Mouse (Mus musculus) neural tube, embryonic 10.5 days (tissue): ENCODE measurements around the gene Amigo3.
"Not testable (repeated sequence)": the region's sequence is repeated elsewhere in the genome, so short reads cannot be mapped to it uniquely, and the experiment has no call there.

Experiments used
- DNase-seq: peaks from one replicate; pipeline ENCODE4 v3.0.0-alpha.2; 2017; ENCODE audit warnings: low spot score; ENCODE audit errors: extremely low spot score

Amigo3 gene

GRCm38 (mm10) chr9:108052885-108053664 is at the start of gene Amigo3:
Gene Amigo3, plus strand, starts transcription at chr9:108053159.
- peak; percentile 93 for DNase-seq

- no peak for DNase-seq
Measured at GRCm38 (mm10) chr9:108003531-108003890, 49.4 kb upstream of the Amigo3 start.

DNA sequence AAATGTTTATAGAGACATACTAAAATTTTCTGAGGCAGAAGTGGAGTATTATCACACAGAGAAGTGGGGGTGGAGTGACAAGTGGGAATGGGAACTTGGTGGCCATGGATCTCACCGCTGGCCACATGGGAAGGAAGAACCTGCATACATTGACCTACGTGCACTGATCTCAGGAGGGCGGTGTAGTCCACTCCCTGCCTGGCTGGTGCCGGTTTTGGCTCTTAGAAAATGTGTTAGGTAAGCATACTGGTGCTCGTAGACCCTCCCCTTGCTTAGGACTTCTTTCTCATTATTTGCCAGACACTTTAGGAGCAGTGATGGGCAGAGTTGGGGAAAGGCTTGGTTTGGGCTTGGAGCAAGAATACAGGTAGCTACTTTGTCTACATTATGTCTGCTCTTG is 44.9 kb upstream of the Amigo3 start:
- DNase-seq, result no peak

GRCm38 (mm10) chr9:108010385-108010784 is 42.6 kb upstream of the Amigo3 start:
- DNase-seq, result no peak

GRCm38 (mm10) chr9:108013577-108013976 is 39.4 kb upstream of the Amigo3 start:
- not testable (repeated sequence) for DNase-seq

DNA sequence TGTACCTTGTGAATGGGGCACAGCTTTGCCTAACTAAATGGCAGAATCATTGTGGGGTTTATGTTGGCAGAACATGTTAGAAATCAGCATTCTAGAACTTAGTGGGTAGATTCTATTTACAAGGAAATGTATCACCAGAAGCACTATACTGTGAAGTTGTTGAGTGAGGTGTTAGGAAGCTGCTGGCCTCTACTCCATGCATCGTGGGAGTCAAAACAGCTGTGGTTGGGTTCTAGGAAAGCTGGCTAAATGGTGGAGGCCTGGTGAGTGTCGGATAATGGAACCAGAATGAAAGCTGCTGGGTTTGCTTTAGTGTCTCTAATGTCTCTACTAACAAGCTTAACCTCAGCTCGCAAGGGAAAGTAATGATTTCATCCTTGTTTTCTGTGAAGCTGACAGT is 35.8 kb upstream of the Amigo3 start:
- DNase-seq, result no peak

DNA sequence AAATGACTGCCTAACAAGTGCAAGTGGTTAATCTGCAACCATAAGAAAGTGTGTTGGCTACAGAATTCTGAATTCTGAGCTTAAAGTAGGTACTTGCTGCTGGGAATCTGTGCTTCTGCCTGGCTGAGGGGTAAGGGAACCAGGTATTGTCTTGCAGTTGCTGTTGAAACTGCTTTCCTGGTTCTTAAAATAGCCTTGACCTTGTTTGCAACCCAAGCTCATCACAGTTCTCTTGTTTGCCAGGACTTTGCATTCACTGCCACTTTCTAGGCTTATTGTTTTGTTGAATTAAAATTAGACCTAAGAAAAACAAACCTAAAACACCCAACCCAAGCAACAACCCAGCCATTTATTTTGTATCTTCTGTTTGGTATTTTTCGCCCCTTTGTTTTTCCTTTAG is 32.2 kb upstream of the Amigo3 start:
- no peak for DNase-seq

- no peak for DNase-seq
Measured at GRCm38 (mm10) chr9:108023216-108023615, 29.7 kb upstream of the Amigo3 start.

GRCm38 (mm10) chr9:108026584-108026983 is 26.4 kb upstream of the Amigo3 start:
- DNase-seq, result no peak

DNA sequence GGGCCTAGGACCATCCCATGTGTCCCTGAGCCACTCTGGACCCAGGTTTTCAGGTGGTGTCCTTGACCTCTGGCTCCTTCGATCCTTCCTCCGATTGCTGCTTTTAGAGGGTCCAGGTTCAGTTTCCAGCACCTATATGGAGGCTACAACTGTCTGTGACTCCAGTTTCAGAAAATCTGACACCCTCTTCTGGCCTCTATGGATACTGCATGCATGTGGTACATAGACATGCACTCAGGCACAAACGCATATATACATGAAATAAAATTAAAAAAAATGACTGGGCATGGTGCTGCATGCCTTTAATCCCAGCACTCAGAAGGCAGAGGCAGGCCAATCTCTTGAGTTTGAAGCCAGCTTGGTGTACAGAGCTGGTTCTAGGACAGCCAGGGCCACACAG is 25.1 kb upstream of the Amigo3 start:
- no peak for DNase-seq

DNA sequence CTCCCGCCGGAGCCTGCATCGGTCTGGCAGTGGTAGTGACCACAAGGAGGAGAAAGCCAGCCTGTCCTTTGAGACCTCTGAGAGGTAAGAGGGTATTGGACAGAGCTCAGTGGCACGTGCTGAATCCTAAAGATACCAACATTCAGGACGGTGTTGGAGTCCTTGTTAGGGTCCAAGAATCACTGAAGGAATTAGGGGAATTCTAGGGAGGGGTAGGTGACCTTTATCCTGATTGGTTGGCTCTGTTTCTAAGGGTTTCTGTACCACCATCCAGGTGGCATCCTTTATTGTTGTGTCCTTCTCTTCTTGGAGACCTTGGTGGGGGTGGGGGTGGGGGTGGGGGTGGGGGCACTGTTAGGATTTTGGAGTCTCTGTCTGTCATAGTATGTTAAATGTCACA is 20.8 kb upstream of the Amigo3 start:
- DNase-seq, result no peak

- DNase-seq, result no peak
Measured at GRCm38 (mm10) chr9:108035331-108036156, 17.4 kb upstream of the Amigo3 start.

DNA sequence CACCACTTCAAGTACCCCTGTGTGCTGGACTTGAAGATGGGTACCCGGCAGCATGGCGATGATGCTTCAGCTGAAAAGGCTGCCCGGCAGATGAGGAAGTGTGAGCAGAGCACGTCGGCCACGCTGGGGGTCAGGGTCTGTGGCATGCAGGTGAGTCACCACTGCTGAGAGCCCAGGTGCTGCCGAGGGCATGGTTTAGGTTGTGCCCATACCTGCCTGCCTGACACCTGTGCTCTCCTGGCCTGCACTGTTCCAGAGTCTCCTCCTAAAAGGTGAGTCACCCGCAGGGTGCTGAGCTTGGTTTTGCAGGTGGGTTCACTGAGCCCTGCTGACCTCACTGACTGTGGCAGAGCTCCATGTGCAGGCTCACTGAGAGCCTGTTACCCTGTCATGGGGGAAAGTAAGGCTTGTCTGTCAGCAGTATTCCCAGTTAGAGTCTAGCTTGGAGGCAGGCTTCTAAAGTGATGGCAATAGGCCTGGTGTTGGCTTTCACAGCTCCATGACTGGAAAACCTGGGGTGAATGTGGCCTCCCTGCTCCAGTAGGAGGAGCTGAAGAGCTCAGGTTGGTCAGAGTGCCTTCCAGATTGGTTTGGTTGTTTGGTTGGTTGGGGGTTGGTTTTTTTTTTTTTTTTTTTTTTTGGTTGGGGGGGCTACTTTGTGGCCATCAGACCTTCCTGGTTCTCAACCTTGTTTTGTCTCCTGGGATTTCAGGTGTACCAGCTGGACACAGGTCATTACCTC is 8.0 kb upstream of the Amigo3 start:
- DNase-seq, result no peak

DNA sequence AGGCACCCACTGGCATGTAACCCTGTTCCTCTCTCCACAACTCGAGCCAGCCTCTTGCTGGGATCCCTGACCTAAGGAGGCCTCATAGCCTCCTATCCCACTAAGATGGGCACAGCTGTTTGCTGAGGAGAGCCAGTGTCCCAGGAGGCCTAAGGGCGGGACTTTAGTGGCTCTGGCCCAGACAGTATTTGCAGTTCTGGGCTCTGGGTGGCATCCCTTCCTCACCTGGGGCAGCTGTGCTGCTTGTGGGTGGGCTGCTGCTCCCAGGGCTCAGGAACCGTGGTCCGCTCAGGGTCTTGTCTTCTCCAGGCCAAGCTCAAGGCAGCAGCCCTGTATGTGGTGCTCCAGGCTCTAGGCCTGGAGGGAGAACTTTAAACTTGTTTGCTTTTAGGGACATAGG is 6.4 kb upstream of the Amigo3 start:
- DNase-seq, result no peak

DNA sequence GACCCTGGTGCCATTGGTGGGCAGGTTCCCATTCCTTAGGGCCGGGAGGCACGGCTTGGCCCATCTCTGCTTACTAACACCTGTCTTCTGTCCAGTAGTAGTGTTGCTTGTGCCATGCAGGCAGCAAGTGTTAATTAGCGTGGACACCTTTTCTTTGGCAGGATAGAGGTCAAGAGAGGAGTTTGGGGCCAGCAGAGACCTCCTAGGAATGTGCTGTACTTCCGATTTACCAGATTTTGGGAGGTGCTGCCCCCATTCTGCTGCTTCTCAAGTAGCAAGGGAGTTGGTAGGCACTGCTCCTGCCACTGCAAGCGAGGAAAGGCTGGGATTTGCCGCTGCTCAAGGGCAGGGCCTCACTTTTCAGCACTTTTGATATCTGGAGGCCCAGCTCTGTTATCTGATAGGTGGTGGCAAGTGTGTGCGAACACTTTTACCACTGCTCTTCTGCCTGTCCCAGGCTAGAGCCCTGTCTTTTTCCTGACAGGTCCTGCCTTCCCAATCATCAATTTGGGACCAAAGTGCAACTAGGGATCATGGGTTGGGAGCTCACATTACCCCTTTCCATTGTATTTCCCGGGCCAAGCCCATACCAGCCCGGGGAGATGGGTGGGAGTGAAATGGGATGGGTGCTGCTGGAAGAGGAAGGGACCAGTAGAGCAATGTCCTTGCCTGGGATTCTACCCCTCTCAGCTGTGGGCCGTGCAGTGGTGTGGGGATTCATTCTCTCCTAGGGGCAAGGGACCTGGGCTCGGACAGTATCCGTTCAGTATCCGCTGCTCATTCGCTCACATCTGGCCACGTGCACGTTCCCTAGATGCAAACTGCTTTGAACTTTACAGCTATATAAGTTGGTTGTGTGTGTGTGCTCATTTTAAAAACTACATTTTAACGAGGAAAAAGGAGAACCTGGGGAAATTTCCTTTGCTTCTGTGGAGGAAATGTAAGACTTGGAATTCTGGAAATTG is 5.1 kb upstream of the Amigo3 start:
- no peak for DNase-seq

- no peak for DNase-seq
Measured at GRCm38 (mm10) chr9:108048566-108048955, 4.4 kb upstream of the Amigo3 start.

DNA sequence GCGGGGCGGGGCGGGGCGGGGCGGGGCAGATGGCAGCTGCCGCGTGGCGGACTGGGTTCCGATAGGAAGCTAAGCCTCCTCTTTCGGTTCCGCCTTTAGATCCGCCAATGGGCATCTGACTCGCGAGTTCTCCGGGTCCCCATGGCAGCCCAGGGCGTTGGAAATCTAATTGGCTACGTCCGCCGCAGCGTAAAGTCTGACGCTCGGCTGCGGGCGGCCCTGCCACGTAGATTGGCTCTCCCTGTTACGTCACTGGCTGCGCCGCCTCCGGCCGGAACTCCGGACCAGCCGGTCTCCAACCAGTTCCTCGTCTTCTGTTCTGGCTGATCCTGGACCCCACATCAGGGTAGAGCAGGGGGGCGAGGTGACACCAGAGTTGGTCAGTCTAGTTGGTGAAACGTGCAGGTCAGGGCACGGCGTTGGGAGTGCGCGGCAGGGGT is 3.9 kb upstream of the Amigo3 start, which contains the start of gene Gmppb:
Gene Gmppb, plus strand, starts transcription at position 227 of the 440 bp plus-strand sequence.
- peak; percentile 91 for DNase-seq

DNA sequence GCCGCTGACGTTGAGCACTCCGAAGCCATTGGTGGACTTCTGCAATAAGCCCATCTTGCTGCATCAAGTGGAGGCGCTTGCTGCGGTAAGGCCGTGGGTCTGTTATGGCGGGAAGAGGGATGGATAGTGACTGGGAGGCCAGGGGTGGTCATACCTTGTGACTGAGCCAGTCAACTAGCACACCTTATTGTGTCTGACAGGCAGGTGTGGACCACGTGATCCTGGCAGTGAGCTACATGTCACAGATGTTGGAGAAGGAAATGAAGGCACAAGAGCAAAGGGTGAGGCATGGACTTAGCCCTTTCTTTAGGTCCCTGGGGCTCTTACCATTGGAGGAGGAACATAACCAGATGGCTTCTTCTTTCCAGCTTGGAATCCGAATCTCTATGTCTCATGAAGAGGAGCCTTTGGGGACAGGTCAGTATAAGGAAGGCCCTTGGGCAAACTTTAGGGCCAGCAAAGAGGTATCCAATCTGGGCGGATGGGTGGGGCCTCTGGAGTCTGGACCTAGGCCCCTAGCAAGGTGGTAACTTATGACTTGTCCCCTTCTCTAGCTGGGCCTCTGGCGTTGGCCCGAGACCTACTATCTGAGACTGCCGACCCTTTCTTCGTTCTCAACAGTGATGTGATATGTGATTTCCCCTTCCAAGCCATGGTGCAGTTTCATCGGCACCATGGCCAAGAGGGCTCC is 3.3 kb upstream of the Amigo3 start:
- DNase-seq, result no peak

DNA sequence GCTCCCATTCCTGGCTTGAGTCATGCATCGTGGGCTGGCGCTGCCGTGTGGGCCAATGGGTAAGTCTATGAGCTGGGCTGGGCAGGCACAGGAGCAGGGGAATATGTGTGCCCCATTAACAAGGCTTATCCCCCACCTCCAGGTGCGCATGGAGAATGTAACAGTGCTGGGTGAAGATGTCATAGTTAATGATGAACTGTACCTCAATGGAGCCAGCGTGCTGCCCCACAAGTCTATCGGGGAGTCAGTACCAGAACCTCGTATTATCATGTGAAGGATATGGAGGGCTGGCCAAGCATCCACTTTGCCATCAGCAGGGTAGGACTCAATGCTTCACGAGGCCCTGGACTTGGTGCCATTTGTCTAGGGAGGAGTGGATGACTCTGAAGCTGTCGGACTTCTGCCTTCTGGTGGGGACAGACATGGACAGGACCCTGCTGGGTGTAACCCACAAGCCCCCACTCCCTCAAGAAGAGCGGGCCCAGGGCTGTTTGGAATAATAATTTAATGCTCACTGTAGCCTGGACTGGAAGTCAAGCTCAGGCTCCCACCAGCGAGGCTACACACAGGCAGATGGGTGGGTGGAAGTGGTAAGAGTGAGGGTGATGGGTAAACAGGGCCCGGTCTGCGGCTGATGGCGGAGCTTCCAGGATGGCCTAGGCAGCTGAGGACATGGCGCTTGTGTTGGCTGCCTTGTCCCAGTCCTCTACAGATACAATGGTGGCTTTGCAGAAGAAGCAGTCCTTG is 1.6 kb upstream of the Amigo3 start:
- DNase-seq, result no peak

DNA sequence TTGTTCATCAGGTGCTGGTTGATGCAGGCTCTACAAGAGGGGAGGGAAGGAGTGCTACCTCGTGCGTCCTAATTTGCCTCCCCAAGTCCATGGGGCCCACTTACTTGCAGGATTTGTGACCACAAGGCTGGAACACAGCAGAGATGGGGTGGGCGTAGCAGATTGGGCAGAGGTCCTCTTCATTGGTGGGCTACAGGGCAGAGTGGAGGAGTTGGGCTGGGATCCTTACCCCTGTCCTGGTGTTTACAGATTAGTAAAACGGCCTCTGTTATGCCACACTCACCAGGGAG is 1.1 kb upstream of the Amigo3 start:
- DNase-seq, result no peak
